Mouse (Mus musculus) heart, embryonic 14.5 days (tissue): Measurements from ENCODE around the gene Serinc3. TPM values are rescaled to one million over a fixed set of nuclear protein-coding genes. Genes with fewer than 3 reads are reported as not detected.

Experiments
- ATAC-seq: fragments of 200-750 bp; cut with Nextera tagmentation; 2 replicates; pipeline ENCODE4 v1.8.0; 2017; ENCODE audit warnings: low read depth, moderate TSS enrichment; ENCODE audit not compliant: insufficient number of reproducible peaks, insufficient read depth, low FRiP score
- H3K27ac ChIP-seq, 2 experiments: fragments of 200-500 bp in 1 of 2; fragments of 300-500 bp in 1 of 2; sonication (generic) in 1 of 2; replicated peaks in 1 of 2; 2 replicates each; pipeline ENCODE4 v1.5.1; 2012 to 2014; ENCODE audit warnings: low read depth in 2 of 2, low read length in 2 of 2, control low read depth in 1 of 2, mild to moderate bottlenecking in 1 of 2, mixed read lengths in 1 of 2; ENCODE audit not compliant: control insufficient read depth in 1 of 2, insufficient read depth in 1 of 2
- H3K27me3 ChIP-seq: fragments of 300-500 bp; sonication (generic); 2 replicates; pipeline ENCODE4 v1.6.1; 2014; ENCODE audit warnings: mild to moderate bottlenecking, low read length, control low read depth; ENCODE audit not compliant: control insufficient read depth, insufficient read depth
- H3K36me3 ChIP-seq: fragments of 300-500 bp; sonication (generic); 2 replicates; pipeline ENCODE4 v1.6.1; 2014; ENCODE audit warnings: mild to moderate bottlenecking, control low read depth, low read length, mixed read lengths; ENCODE audit not compliant: control insufficient read depth, insufficient read depth
- H3K4me1 ChIP-seq, 2 experiments: fragments of 200-500 bp in 1 of 2; fragments of 300-500 bp in 1 of 2; sonication (generic) in 1 of 2; 2 replicates each; pipeline ENCODE4 v1.6.1; 2012 to 2014; ENCODE audit warnings: low read length in 2 of 2, control low read depth in 1 of 2, mixed read lengths in 1 of 2; ENCODE audit not compliant: control insufficient read depth in 2 of 2, insufficient read depth in 2 of 2
- H3K4me2 ChIP-seq: fragments of 300-500 bp; sonication (generic); 2 replicates; pipeline ENCODE4 v1.6.1; 2014; ENCODE audit warnings: mild to moderate bottlenecking, low read length
- H3K4me3 ChIP-seq, 2 experiments: fragments of 200-500 bp in 1 of 2; fragments of 300-500 bp in 1 of 2; sonication (generic) in 1 of 2; 2 replicates each; pipeline ENCODE4 v1.5.1; 2012 to 2014; ENCODE audit warnings: low read length in 2 of 2, mild to moderate bottlenecking in 2 of 2, control low read depth in 1 of 2, low read depth in 1 of 2, moderate library complexity in 1 of 2; ENCODE audit not compliant: control insufficient read depth in 1 of 2, insufficient read depth in 1 of 2
- H3K9ac ChIP-seq: fragments of 300-500 bp; sonication (generic); 2 replicates; pipeline ENCODE4 v1.6.1; 2014; ENCODE audit warnings: mild to moderate bottlenecking, low read length
- H3K9me3 ChIP-seq: fragments of 300-500 bp; sonication (generic); 2 replicates; pipeline ENCODE4 v1.6.1; 2016; ENCODE audit warnings: low read length, control low read depth; ENCODE audit not compliant: control insufficient read depth
- WGBS: fragments of 180-500 bp; shearing (Covaris S2); extraction: QIAGEN DNeasy Blood & Tissue Kit; methylation state at CpG from one replicate; pipeline ENCODE4 v1.1.7; 2014; 5-methylcytosine and 5-hydroxymethylcytosine counted together
- polyA plus RNA-seq: library from polyadenylated mRNA; unstranded; fragments of >200 nt; fragmentation: Nextera tagmentation; extraction: Ambion mirVana; gene quantifications from 2 replicates; pipeline ENCODE4 v1.2.1, GENCODE M21; 2014

The Serinc3 gene
- polyA plus RNA-seq, 1 experiment from 2014 or later, result 79.0 TPM

GRCm38 (mm10) chr2:163592084-163592483 is 52.8 kb downstream of the Serinc3 start:
- ATAC-seq, result no peak
- Histone ChIP-seq H3K27ac (no peak overlapping the region), H3K36me3 (no peaks in the 10 kb centered on the region), H3K27me3 (no peaks in the 10 kb centered on the region), H3K4me2 (no peak overlapping the region), H3K4me1 (peaks cover 10 to 11% of the 10 kb centered on the region in 2 experiments), H3K9me3 (no peaks in the 10 kb centered on the region), H3K9ac (no peak overlapping the region), H3K4me3 (no peak overlapping the region)
- WGBS, result 91% methylated on average over 1 of the region's 1 CpGs

GRCm38 (mm10) chr2:163590996-163591395 is 53.9 kb downstream of the Serinc3 start:
- H3K4me3 ChIP-seq, result no peak overlapping the region
- H3K9me3 ChIP-seq, result no peaks in the 10 kb centered on the region
- H3K9ac ChIP-seq, result no peak overlapping the region
- 70% methylated on average over 5 of the region's 5 CpGs for WGBS
- no peak overlapping the region for H3K27ac ChIP-seq
- peaks cover 4 to 8% of the 10 kb centered on the region in 2 experiments; a peak in 3 of 4 replicates for H3K4me1 ChIP-seq
- no peak overlapping the region for H3K4me2 ChIP-seq
- no peaks in the 10 kb centered on the region for H3K36me3 ChIP-seq
- no peak for ATAC-seq
- no peaks in the 10 kb centered on the region for H3K27me3 ChIP-seq

GRCm38 (mm10) chr2:163590211-163590610 is 54.7 kb downstream of the Serinc3 start:
- H3K27ac ChIP-seq, result no peak overlapping the region

GRCm38 (mm10) chr2:163587506-163587905 is 57.4 kb downstream of the Serinc3 start:
- H3K27me3 ChIP-seq, result no peaks in the 10 kb centered on the region
- no peaks in the 10 kb centered on the region for H3K36me3 ChIP-seq
- no peaks in the 10 kb centered on the region for H3K9me3 ChIP-seq
- ATAC-seq, result no peak
- H3K4me1 ChIP-seq, result peaks cover 4 to 6% of the 10 kb centered on the region in 2 experiments; a peak in 3 of 4 replicates
- no peak overlapping the region for H3K9ac ChIP-seq
- H3K27ac ChIP-seq, result no peak overlapping the region
- WGBS, result 35% methylated on average over 5 of the region's 5 CpGs
- no peak overlapping the region for H3K4me2 ChIP-seq
- no peak overlapping the region for H3K4me3 ChIP-seq

More at GRCm38 (mm10) chr2:163590211-163590610, 54.7 kb downstream of the Serinc3 start:
- no peak overlapping the region for H3K4me2 ChIP-seq
- no peak overlapping the region for H3K9ac ChIP-seq
- WGBS, result 45% methylated on average over 12 of the region's 12 CpGs
- H3K9me3 ChIP-seq, result no peaks in the 10 kb centered on the region
- H3K27me3 ChIP-seq, result no peaks in the 10 kb centered on the region
- H3K36me3 ChIP-seq, result no peaks in the 10 kb centered on the region
- no peak for ATAC-seq
- no peak overlapping the region for H3K4me3 ChIP-seq
- peaks cover 4 to 8% of the 10 kb centered on the region in 2 experiments; a peak in 3 of 4 replicates for H3K4me1 ChIP-seq

GRCm38 (mm10) chr2:163586384-163587261 is 58.3 kb downstream of the Serinc3 start:
- WGBS, result 47% methylated on average over 19 of the region's 19 CpGs
- H3K4me3 ChIP-seq, result no peak overlapping the region
- H3K9ac ChIP-seq, result no peak overlapping the region
- H3K27me3 ChIP-seq, result no peaks in the 10 kb centered on the region
- ATAC-seq, result no peak
- no peak overlapping the region for H3K27ac ChIP-seq
- H3K4me1 ChIP-seq, result peaks cover 4 to 6% of the 10 kb centered on the region in 2 experiments; a peak in 3 of 4 replicates
- H3K36me3 ChIP-seq, result no peaks in the 10 kb centered on the region
- no peak overlapping the region for H3K4me2 ChIP-seq
- H3K9me3 ChIP-seq, result no peaks in the 10 kb centered on the region

GRCm38 (mm10) chr2:163584088-163584426 is 60.9 kb downstream of the Serinc3 start:
- Histone ChIP-seq H3K27ac (no peak overlapping the region), H3K4me3 (no peak overlapping the region), H3K9ac (no peak overlapping the region), H3K9me3 (no peaks in the 10 kb centered on the region), H3K4me1 (peaks cover 4 to 6% of the 10 kb centered on the region in 2 experiments; a peak in 2 of 4 replicates), H3K27me3 (no peaks in the 10 kb centered on the region), H3K4me2 (no peak overlapping the region), H3K36me3 (no peaks in the 10 kb centered on the region)
- 73% methylated on average over 10 of the region's 10 CpGs for WGBS
- no peak for ATAC-seq

GRCm38 (mm10) chr2:163583226-163584087 is 61.5 kb downstream of the Serinc3 start:
- Histone ChIP-seq H3K27me3 (no peaks in the 10 kb centered on the region), H3K36me3 (no peaks in the 10 kb centered on the region), H3K4me3 (no peak overlapping the region), H3K9ac (no peak overlapping the region), H3K27ac (no peak overlapping the region), H3K4me1 (peaks cover 4 to 6% of the 10 kb centered on the region in 2 experiments; a peak in 2 of 4 replicates), H3K9me3 (no peaks in the 10 kb centered on the region), H3K4me2 (no peak overlapping the region)
- ATAC-seq, result no peak
- 92% methylated on average over 10 of the region's 10 CpGs for WGBS
